Mouse (Mus musculus): ENCODE measurements around the gene Fam69b.

DNA sequence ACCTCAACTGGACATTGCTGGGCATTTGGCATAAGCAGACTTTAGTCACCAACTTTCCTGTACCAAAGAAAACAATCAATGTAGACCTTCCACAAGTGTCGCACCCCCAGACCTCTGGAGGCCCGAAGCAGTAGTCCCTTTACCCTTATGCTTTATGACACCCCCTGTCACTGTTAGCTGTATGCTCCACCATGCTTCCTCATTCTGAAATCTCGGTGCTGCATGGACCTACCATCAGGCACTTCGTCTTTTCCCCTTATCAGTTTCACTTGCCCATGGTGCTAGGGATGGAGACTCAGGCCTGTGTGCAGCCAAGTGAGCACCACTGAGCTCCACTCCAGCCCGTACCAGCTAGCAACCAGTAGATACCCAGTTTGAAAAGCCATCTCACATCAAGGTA is 9.8 kb downstream of the Fam69b start:
- TF ChIP-seq CTCF (IDR thresholded peaks at IDR 0.05; ENCODE audit: insufficient read depth, low read length) (no peak), POLR2A (IDR thresholded peaks at IDR 0.05; ENCODE audit: borderline replicate concordance, extremely low read depth, low read depth, low read length) (no peak)

All from lung, adult 2 months (tissue).